Mouse (Mus musculus): ENCODE data around the gene Unc5cl. TPM values are rescaled to one million over a fixed set of nuclear protein-coding genes. Genes with fewer than 3 reads are reported as not detected.
A peak's percentile ranks its signal among the peaks of the same experiment; 100 is the strongest.

Unc5cl gene
- polyA plus RNA-seq, 1 experiment from 2014 or later, result 0.34 TPM

DNA sequence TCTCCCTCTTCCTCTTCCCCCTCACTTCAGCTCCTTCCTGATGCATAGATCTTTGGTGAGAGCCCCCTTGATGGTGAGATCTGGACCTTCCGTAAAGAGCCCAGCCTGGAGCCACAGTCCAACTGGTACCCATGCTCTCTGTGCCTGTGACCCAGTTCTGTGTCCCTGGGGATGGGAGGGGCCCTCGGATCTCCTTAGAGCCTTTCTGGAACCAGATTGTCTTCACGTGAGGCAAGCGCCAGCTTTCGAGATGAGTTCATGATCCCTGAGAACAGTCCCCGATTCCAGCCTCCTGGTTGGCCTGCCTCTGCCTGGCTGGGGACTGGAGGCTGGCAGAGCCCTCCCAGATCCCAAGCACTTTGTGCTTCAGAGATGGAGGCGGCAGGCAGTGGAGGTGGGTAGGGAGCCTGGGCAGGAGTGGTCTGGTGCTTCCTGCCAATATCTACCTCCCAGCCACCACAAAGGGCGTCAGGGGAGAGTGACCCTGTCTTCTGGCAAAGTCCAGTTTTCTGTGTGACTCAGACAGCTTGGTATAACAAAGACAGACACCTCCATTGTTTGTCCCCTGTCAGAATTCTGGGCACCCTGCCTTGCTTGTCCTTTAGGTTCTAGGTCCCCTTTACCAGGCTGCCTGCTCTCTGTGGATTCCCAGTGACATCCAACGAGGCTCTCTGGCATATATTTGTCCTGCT is 2.8 kb upstream of the Unc5cl start:
- WGBS, result 67% methylated on average over 9 of the region's 9 CpGs
- DNase-seq (ENCODE audit: low spot score) (no peak), ATAC-seq (replicated peaks; ENCODE audit: insufficient number of reproducible peaks, low FRiP score, low TSS enrichment, low read depth) (no peak)
- Histone ChIP-seq H3K4me3 (ENCODE audit: low read depth, low read length) (no peak overlapping the region), H3K36me3 (replicated peaks; ENCODE audit: control insufficient read depth, insufficient read depth, low read depth, low read length) (no peaks in the 10 kb centered on the region; the same call in 1 of the 2 replicates), H3K9me3 (replicated peaks; ENCODE audit: control insufficient read depth, low read length) (no peaks in the 10 kb centered on the region), H3K27ac (replicated peaks; ENCODE audit: low read depth, low read length) (no peak overlapping the region), H3K27me3 (ENCODE audit: control insufficient read depth, insufficient read depth, low read length) (no peaks in the 10 kb centered on the region), H3K4me1 (ENCODE audit: control insufficient read depth, insufficient read depth, low read length) (no peaks in the 10 kb centered on the region), H3K4me2 (ENCODE audit: low read depth, low read length) (no peak overlapping the region), H3K9ac (replicated peaks; ENCODE audit: low read length) (no peak overlapping the region)

DNA sequence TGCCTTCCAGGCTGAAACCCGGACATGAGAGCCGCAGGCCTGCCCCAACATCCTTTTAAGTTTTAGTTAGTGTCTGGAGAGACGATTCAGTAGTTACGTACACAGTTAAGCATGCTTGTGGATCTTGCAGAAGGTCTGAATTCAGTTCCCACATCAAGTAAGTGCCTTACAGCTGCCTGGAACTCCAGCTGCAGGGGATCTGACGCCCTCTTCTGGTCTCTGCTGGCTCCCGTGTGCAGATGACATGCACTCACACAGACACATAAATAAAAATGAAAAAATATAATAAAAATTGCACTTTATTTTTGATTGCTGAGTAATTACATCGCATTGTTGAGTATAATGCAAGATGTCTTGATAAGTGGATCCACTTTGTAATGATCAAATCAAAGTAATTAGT is 1.2 kb upstream of the Unc5cl start:
- H3K36me3 ChIP-seq (replicated peaks; ENCODE audit: control insufficient read depth, insufficient read depth, low read depth, low read length), result no peaks in the 10 kb centered on the region
- H3K4me1 ChIP-seq (ENCODE audit: control insufficient read depth, insufficient read depth, low read length), result no peaks in the 10 kb centered on the region
- H3K4me3 ChIP-seq (ENCODE audit: low read depth, low read length), result no peak overlapping the region
- no peak overlapping the region for H3K27ac ChIP-seq (replicated peaks; ENCODE audit: low read depth, low read length)
- ATAC-seq (replicated peaks; ENCODE audit: insufficient number of reproducible peaks, low FRiP score, low TSS enrichment, low read depth), result no peak
- WGBS, result 68% methylated on average over 7 of the region's 7 CpGs
- H3K27me3 ChIP-seq (ENCODE audit: control insufficient read depth, insufficient read depth, low read length), result no peaks in the 10 kb centered on the region
- DNase-seq (ENCODE audit: low spot score), result no peak
- no peak overlapping the region for H3K4me2 ChIP-seq (ENCODE audit: low read depth, low read length)
- H3K9me3 ChIP-seq (replicated peaks; ENCODE audit: control insufficient read depth, low read length), result no peaks in the 10 kb centered on the region
- no peak overlapping the region for H3K9ac ChIP-seq (replicated peaks; ENCODE audit: low read length)

DNA sequence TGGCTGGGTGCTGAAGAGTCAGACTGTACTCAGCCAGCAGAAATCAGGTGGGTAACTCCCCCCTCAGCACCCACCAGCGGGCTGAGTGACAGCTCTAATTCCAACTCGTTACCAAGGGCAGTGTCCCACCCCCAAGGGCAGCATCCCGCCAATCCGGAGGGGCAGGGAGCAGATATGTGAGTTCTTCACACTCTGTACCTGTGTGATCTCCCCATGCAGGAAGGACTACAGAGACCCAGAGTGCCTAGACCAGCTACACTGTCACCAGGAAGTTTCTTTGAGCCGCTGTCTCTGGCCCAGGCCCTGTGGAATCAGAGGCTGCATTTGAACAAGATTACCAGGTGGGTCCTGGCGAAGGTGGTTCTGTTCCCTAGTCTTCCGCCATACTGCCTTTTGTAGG is 511 bp upstream of the Unc5cl start:
- no peaks in the 10 kb centered on the region for H3K9me3 ChIP-seq (replicated peaks; ENCODE audit: control insufficient read depth, low read length)
- H3K4me1 ChIP-seq (ENCODE audit: control insufficient read depth, insufficient read depth, low read length), result no peaks in the 10 kb centered on the region
- H3K27me3 ChIP-seq (ENCODE audit: control insufficient read depth, insufficient read depth, low read length), result no peaks in the 10 kb centered on the region
- ATAC-seq (replicated peaks; ENCODE audit: insufficient number of reproducible peaks, low FRiP score, low TSS enrichment, low read depth) (0 out of 2 replicates have a peak, but pooled peaks have one; percentile 64), DNase-seq (ENCODE audit: low spot score) (no peak)
- H3K27ac ChIP-seq (replicated peaks; ENCODE audit: low read depth, low read length), result no peak overlapping the region
- no peak overlapping the region for H3K9ac ChIP-seq (replicated peaks; ENCODE audit: low read length)
- no peak overlapping the region for H3K4me2 ChIP-seq (ENCODE audit: low read depth, low read length)
- no peaks in the 10 kb centered on the region for H3K36me3 ChIP-seq (replicated peaks; ENCODE audit: control insufficient read depth, insufficient read depth, low read depth, low read length)
- no peak overlapping the region for H3K4me3 ChIP-seq (ENCODE audit: low read depth, low read length)
- WGBS, result 49% methylated on average over 7 of the region's 7 CpGs

- Histone ChIP-seq H3K27ac (replicated peaks; ENCODE audit: low read depth, low read length) (no peak overlapping the region), H3K4me3 (ENCODE audit: low read depth, low read length) (no peak overlapping the region), H3K27me3 (ENCODE audit: control insufficient read depth, insufficient read depth, low read length) (no peaks in the 10 kb centered on the region)
Observed at GRCm38 (mm10) chr17:48455955-48456354, 1.3 kb downstream of the Unc5cl start.

GRCm38 (mm10) chr17:48457971-48458653 is 3.4 kb downstream of the Unc5cl start:
- DNase-seq (ENCODE audit: low spot score) (no peak), ATAC-seq (replicated peaks; ENCODE audit: insufficient number of reproducible peaks, low FRiP score, low TSS enrichment, low read depth) (no peak)
- no peak overlapping the region for H3K4me3 ChIP-seq (ENCODE audit: low read depth, low read length)
- H3K27ac ChIP-seq (replicated peaks; ENCODE audit: low read depth, low read length), result no peak overlapping the region
- H3K4me2 ChIP-seq (ENCODE audit: low read depth, low read length), result no peak overlapping the region
- 85% methylated on average over 13 of the region's 13 CpGs for WGBS
- H3K27me3 ChIP-seq (ENCODE audit: control insufficient read depth, insufficient read depth, low read length), result no peaks in the 10 kb centered on the region
- H3K9ac ChIP-seq (replicated peaks; ENCODE audit: low read length), result no peak overlapping the region
- no peaks in the 10 kb centered on the region for H3K36me3 ChIP-seq (replicated peaks; ENCODE audit: control insufficient read depth, insufficient read depth, low read depth, low read length)
- no peaks in the 10 kb centered on the region for H3K9me3 ChIP-seq (replicated peaks; ENCODE audit: control insufficient read depth, low read length)
- H3K4me1 ChIP-seq (ENCODE audit: control insufficient read depth, insufficient read depth, low read length), result no peaks in the 10 kb centered on the region

More at GRCm38 (mm10) chr17:48455955-48456354, 1.3 kb downstream of the Unc5cl start:
- no peaks in the 10 kb centered on the region for H3K36me3 ChIP-seq (replicated peaks; ENCODE audit: control insufficient read depth, insufficient read depth, low read depth, low read length)
- H3K4me1 ChIP-seq (ENCODE audit: control insufficient read depth, insufficient read depth, low read length), result no peaks in the 10 kb centered on the region
- H3K4me2 ChIP-seq (ENCODE audit: low read depth, low read length), result no peak overlapping the region
- DNase-seq (ENCODE audit: low spot score) (no peak), ATAC-seq (replicated peaks; ENCODE audit: insufficient number of reproducible peaks, low FRiP score, low TSS enrichment, low read depth) (no peak)
- WGBS, result 70% methylated on average over 2 of the region's 2 CpGs
- H3K9me3 ChIP-seq (replicated peaks; ENCODE audit: control insufficient read depth, low read length), result no peaks in the 10 kb centered on the region
- no peak overlapping the region for H3K9ac ChIP-seq (replicated peaks; ENCODE audit: low read length)

DNA sequence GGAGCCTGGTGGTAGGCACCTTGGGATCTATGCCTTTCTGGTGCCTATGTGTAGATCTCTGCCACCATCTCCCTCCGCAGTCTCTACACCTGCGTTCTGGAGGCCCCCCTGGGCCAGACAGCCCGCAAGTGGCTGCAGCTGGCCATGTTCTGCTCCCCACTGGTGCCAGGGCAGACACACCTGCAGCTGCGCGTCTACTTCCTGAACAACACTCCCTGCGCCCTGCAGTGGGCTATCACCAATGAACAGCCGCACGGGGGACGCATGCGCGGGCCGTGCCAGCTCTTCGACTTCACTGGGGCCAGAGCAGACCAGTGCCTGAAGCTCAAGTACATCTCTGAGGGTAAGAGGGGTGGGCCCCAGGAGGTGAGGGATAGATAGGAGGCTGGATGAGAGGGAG is 7.4 kb downstream of the Unc5cl start:
- H3K9me3 ChIP-seq (replicated peaks; ENCODE audit: control insufficient read depth, low read length), result no peaks in the 10 kb centered on the region
- H3K4me2 ChIP-seq (ENCODE audit: low read depth, low read length), result no peak overlapping the region
- H3K36me3 ChIP-seq (replicated peaks; ENCODE audit: control insufficient read depth, insufficient read depth, low read depth, low read length), result no peaks in the 10 kb centered on the region
- 96% methylated on average over 13 of the region's 13 CpGs for WGBS
- ATAC-seq (replicated peaks; ENCODE audit: insufficient number of reproducible peaks, low FRiP score, low TSS enrichment, low read depth) (no peak), DNase-seq (ENCODE audit: low spot score) (no peak)
- no peak overlapping the region for H3K27ac ChIP-seq (replicated peaks; ENCODE audit: low read depth, low read length)
- H3K27me3 ChIP-seq (ENCODE audit: control insufficient read depth, insufficient read depth, low read length), result peaks cover 2% of the 10 kb centered on the region; the same call in 1 of the 2 replicates
- no peak overlapping the region for H3K9ac ChIP-seq (replicated peaks; ENCODE audit: low read length)
- H3K4me3 ChIP-seq (ENCODE audit: low read depth, low read length), result no peak overlapping the region
- H3K4me1 ChIP-seq (ENCODE audit: control insufficient read depth, insufficient read depth, low read length), result peaks cover under 1% of the 10 kb centered on the region; the same call in 1 of the 2 replicates

DNA sequence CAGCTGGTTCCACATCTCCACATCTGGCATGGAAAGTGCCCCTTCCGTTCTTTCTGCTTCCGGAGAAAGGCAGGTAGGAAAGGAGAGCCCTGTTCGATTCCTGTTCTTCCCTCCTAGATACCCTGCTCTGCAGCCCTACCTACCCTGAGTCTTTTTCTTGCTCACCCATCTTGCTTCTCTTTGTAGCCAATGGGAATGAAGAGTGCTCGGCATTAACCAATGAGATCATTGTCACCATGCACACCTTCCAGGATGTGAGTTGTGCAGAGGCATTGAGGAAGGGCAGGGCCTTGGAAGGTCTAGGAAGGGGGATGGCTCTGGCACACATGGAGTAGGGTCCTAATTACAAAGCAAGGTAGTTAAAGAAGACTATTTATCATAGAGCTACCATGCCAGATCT is 8.7 kb downstream of the Unc5cl start:
- H3K4me2 ChIP-seq (ENCODE audit: low read depth, low read length), result no peak overlapping the region
- no peak for ATAC-seq (replicated peaks; ENCODE audit: insufficient number of reproducible peaks, low FRiP score, low TSS enrichment, low read depth)
- peaks cover 3% of the 10 kb centered on the region; the same call in 1 of the 2 replicates for H3K4me1 ChIP-seq (ENCODE audit: control insufficient read depth, insufficient read depth, low read length)
- H3K4me3 ChIP-seq (ENCODE audit: low read depth, low read length), result no peak overlapping the region
- no peak overlapping the region for H3K27ac ChIP-seq (replicated peaks; ENCODE audit: low read depth, low read length)
- H3K9me3 ChIP-seq (replicated peaks; ENCODE audit: control insufficient read depth, low read length), result no peaks in the 10 kb centered on the region
- no peak for DNase-seq (ENCODE audit: low spot score)
- WGBS, result 94% methylated on average over 4 of the region's 4 CpGs
- no peak overlapping the region for H3K9ac ChIP-seq (replicated peaks; ENCODE audit: low read length)
- peaks cover 3% of the 10 kb centered on the region; the same call in 1 of the 2 replicates for H3K27me3 ChIP-seq (ENCODE audit: control insufficient read depth, insufficient read depth, low read length)
- no peaks in the 10 kb centered on the region for H3K36me3 ChIP-seq (replicated peaks; ENCODE audit: control insufficient read depth, insufficient read depth, low read depth, low read length)

DNA sequence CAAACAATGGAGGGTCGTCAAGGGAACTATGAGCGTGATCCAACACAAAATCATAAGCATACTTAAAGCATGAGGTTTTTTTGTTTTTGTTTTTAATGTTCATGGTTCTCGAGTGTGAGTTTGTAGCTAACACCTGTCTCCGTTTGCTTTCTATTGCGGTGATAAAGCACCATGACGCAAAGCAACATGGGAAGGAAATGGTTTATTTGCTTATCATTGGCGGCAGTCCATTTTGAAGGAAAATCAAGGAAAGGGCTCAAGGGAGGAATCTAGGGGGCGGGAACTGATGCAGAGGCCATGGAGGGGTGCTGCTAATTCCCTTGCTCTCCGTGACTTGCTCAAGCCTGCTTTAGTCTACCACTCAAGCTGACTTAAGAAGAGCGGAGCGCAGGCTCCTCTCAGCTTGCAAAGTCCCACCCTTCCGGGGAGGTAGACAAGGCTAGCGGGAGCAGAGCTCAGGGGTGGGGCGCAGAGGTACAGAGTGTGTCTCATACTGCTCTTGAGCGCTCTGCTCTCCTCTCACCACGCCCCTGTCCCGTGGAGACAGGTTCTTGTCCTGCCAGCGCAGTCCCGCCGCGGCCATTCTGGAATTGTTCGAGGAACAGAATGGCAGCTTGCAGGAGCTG is 12.2 kb downstream of the Unc5cl start:
- Histone ChIP-seq H3K27me3 (ENCODE audit: control insufficient read depth, insufficient read depth, low read length) (peaks cover 3% of the 10 kb centered on the region; the same call in 1 of the 2 replicates), H3K4me2 (ENCODE audit: low read depth, low read length) (peak overlapping the region; percentile 16), H3K36me3 (replicated peaks; ENCODE audit: control insufficient read depth, insufficient read depth, low read depth, low read length) (no peaks in the 10 kb centered on the region), H3K9ac (replicated peaks; ENCODE audit: low read length) (no peak overlapping the region), H3K9me3 (replicated peaks; ENCODE audit: control insufficient read depth, low read length) (no peaks in the 10 kb centered on the region), H3K4me1 (ENCODE audit: control insufficient read depth, insufficient read depth, low read length) (peaks cover 3% of the 10 kb centered on the region; the same call in 1 of the 2 replicates), H3K4me3 (ENCODE audit: low read depth, low read length) (peak overlapping the region; percentile 3; the same call in 1 of the 2 replicates), H3K27ac (replicated peaks; ENCODE audit: low read depth, low read length) (no peak overlapping the region)
- DNase-seq (ENCODE audit: low spot score), result no peak
- 0 out of 2 replicates have a peak, but pooled peaks have one; percentile 27 for ATAC-seq (replicated peaks; ENCODE audit: insufficient number of reproducible peaks, low FRiP score, low TSS enrichment, low read depth)
- WGBS, result 37% methylated on average over 22 of the region's 22 CpGs

Measured in embryonic facial prominence, embryonic 11.5 days (tissue).